Mouse (Mus musculus) MEL (cell line): ENCODE results near the gene Phf21a.

Experiments used
- CTCF ChIP-seq, 3 experiments: IDR thresholded peaks in 2 of 3; conservative IDR thresholded peaks in 1 of 3; 2 replicates each; pipeline ENCODE4 v1.5.1; 2011 to 2012; ENCODE audit warnings: low read length in 3 of 3, low read depth in 2 of 3, mild to moderate bottlenecking in 2 of 3, improper control_type of control experiment in 1 of 3, inconsistent platforms in 1 of 3, mixed read lengths in 1 of 3, moderate library complexity in 1 of 3; ENCODE audit not compliant: control insufficient read depth in 1 of 3, insufficient read depth in 1 of 3, poor library complexity in 1 of 3, severe bottlenecking in 1 of 3
- JUND ChIP-seq: IDR thresholded peaks from 2 replicates; pipeline ENCODE4 v1.6.1; 2011; ENCODE audit warnings: low read depth, mild to moderate bottlenecking, improper control_type of control experiment, low read length
- MAX ChIP-seq: IDR thresholded peaks from 2 replicates; pipeline ENCODE4 v1.6.1; 2011; ENCODE audit warnings: low read length, improper control_type of control experiment

- TF ChIP-seq CTCF (IDR thresholded peaks at IDR 0.05 in 2 of 3, conservative IDR thresholded peaks at IDR 0.05 in 1 of 3; ENCODE audit: control insufficient read depth in 1 of 3, insufficient read depth in 1 of 3, low read depth in 2 of 3, low read length in 3 of 3, poor library complexity in 1 of 3, severe bottlenecking in 1 of 3): no peak
- TF ChIP-seq MAX: no peak
- no peak for TF ChIP-seq JUND
These were observed 179.6 kb downstream of the Phf21a start for GRCm38 (mm10) chr2:92272510-92272909.
